Mouse (Mus musculus) megakaryocyte, embryonic 14.5 days (primary cell): Measurements from ENCODE around the gene Rabep2.

ENCODE experiments used
- FLI1 ChIP-seq: IDR thresholded peaks from 2 replicates; pipeline ENCODE4 v1.6.1; 2012; ENCODE audit warnings: low read length, inconsistent platforms, mixed read lengths
- GATA1 ChIP-seq: IDR thresholded peaks from 3 replicates; pipeline ENCODE4 v1.6.1; 2012; ENCODE audit warnings: mixed read lengths, low read length, inconsistent platforms, borderline replicate concordance

DNA sequence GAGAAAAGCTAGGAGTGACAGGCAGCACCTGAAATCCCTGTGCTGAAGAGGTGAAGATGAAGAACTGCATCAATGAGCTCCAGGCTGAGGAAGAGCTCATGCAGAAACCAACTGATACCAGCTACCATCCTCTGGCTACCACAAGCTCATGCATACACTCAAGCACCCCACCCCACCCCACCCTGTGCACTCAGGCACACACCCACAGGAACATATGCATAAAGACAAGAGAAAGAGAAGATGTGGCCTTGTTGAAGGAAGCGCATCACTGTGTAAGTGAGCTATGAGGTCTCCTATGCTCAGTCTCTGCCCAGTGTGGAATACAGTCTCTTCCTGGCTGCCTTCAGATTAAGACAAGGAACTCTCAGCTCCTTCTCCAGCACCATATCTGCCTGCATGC lies 40.4 kb upstream of the Rabep2 start:
- TF ChIP-seq GATA1 (no peak), FLI1 (no peak)
